Mouse (Mus musculus) embryo, embryonic 11.5 days (tissue): ENCODE measurements around the gene Zfp607a.
"Not testable (repeated sequence)": the region's sequence is repeated elsewhere in the genome, so short reads cannot be mapped to it uniquely, and the experiment has no call there.

ENCODE experiments used
- DNase-seq: peaks from one replicate; pipeline ENCODE4 v3.0.0-alpha.2; 2012; ENCODE audit warnings: low read depth, low spot score

The Zfp607a gene

GRCm38 (mm10) chr7:27857227-27857626 is at the start of gene Zfp607a:
Gene Zfp607a, plus strand, starts transcription at chr7:27857527.
- DNase-seq: no peak

- DNase-seq: no peak
Observed at GRCm38 (mm10) chr7:27818526-27819110, 38.7 kb upstream of the Zfp607a start.

- no peak for DNase-seq
Observed at GRCm38 (mm10) chr7:27822611-27823010, 34.7 kb upstream of the Zfp607a start.

GRCm38 (mm10) chr7:27834131-27834530 is 23.2 kb upstream of the Zfp607a start:
- DNase-seq: no peak

GRCm38 (mm10) chr7:27837896-27838295 is 19.4 kb upstream of the Zfp607a start:
- DNase-seq: no peak

GRCm38 (mm10) chr7:27838323-27839249 is 18.7 kb upstream of the Zfp607a start, which contains the start of gene Zfp59:
Gene Zfp59, plus strand, starts transcription at chr7:27838607.
- DNase-seq: peak; percentile 75

GRCm38 (mm10) chr7:27839596-27839995 is 17.7 kb upstream of the Zfp607a start:
- DNase-seq: no peak

- no peak for DNase-seq
Observed at GRCm38 (mm10) chr7:27840104-27840503, 17.2 kb upstream of the Zfp607a start.

GRCm38 (mm10) chr7:27859301-27860251 is 2.2 kb downstream of the Zfp607a start:
- no peak for DNase-seq

GRCm38 (mm10) chr7:27860396-27861235 is 3.3 kb downstream of the Zfp607a start:
- DNase-seq: peak; percentile 43

- not testable (repeated sequence) for DNase-seq
Observed at GRCm38 (mm10) chr7:27862578-27862977, 5.3 kb downstream of the Zfp607a start.

- no peak for DNase-seq
Observed at GRCm38 (mm10) chr7:27881721-27882120, 24.4 kb downstream of the Zfp607a start.

- DNase-seq: no peak
Observed at GRCm38 (mm10) chr7:27900601-27901000, 43.3 kb downstream of the Zfp607a start.

- DNase-seq: no peak
Observed at GRCm38 (mm10) chr7:27905061-27905848, 47.9 kb downstream of the Zfp607a start.

GRCm38 (mm10) chr7:27910952-27911351 is 53.6 kb downstream of the Zfp607a start:
- not testable (repeated sequence) for DNase-seq

GRCm38 (mm10) chr7:27927041-27927440 is 69.7 kb downstream of the Zfp607a start:
- not testable (repeated sequence) for DNase-seq

GRCm38 (mm10) chr7:27928818-27929695 is 71.7 kb downstream of the Zfp607a start, which contains the start of gene Zfp974:
Gene Zfp974, minus strand, starts transcription at chr7:27929460.
- peak; percentile 57 for DNase-seq
